Mouse (Mus musculus): ENCODE measurements at regions not wholly inside any gene's neighbourhood (a gene's known extent, or its start where the extent isn't known, plus 50 kb on each side); places are given as distances from the start of the nearest gene placed in this dataset.

- TF ChIP-seq CHD2 (IDR thresholded peaks at IDR 0.05; ENCODE audit: low read depth, low read length), result no peak
- TF ChIP-seq HCFC1 (IDR thresholded peaks at IDR 0.05; ENCODE audit: borderline replicate concordance, insufficient read depth, low read length), result no peak
- no peak for TF ChIP-seq MAFK (IDR thresholded peaks at IDR 0.05; ENCODE audit: insufficient read depth, low read depth, low read length)
- TF ChIP-seq ZC3H11A (IDR thresholded peaks at IDR 0.05; ENCODE audit: borderline replicate concordance, low read depth, low read length), result no peak
- TF ChIP-seq ZNF384 (IDR thresholded peaks at IDR 0.05; ENCODE audit: low read depth, low read length), result no peak
Measured at GRCm38 (mm10) chr10:118714595-118714994, 155.4 kb downstream of the Dyrk2 start.

Data from ES-E14 (cell line).